Mouse (Mus musculus): Measurements from ENCODE around the gene Col12a1.

GRCm38 (mm10) chr9:79605722-79606121 is 112.9 kb downstream of the Col12a1 start:
- TF ChIP-seq CTCF (IDR thresholded peaks at IDR 0.05; ENCODE audit: low read depth) (no peak), EP300 (optimal IDR thresholded peaks at IDR 0.05) (no peak)
